Mouse (Mus musculus): Measurements from ENCODE around the gene Atg7. TPM values are rescaled to one million over a fixed set of nuclear protein-coding genes. Genes with fewer than 3 reads are reported as not detected.
A peak's percentile ranks its signal among the peaks of the same experiment; 100 is the strongest.

Gene Atg7
- total and polyA plus RNA-seq, 3 experiments, result 11.1 to 15.7 (median 14.8) TPM

- Histone ChIP-seq H3K79me2 (replicated peaks; ENCODE audit: control insufficient read depth, extremely low read depth, insufficient read depth, poor library complexity, severe bottlenecking) (no peaks in the 10 kb centered on the region), H3K9ac (ENCODE audit: insufficient read depth, low read depth) (no peak overlapping the region), H3K36me3 (replicated peaks in 1 of 2; ENCODE audit: control insufficient read depth in 1 of 2, insufficient read depth in 1 of 2, low read length in 1 of 2) (peaks cover 0 to 21% of the 10 kb centered on the region in 2 experiments), H3K4me3 (replicated peaks in 1 of 3; ENCODE audit: low read depth in 2 of 3, low read length in 2 of 3, poor library complexity in 1 of 3) (no peak overlapping the region), H3K4me1 (ENCODE audit: control insufficient read depth in 1 of 2, insufficient read depth in 2 of 2) (peaks cover 2 to 20% of the 10 kb centered on the region in 2 experiments; a peak in 3 of 4 replicates), H3K4me2 (ENCODE audit: insufficient read depth, low read depth, poor library complexity, severe bottlenecking) (no peak overlapping the region), H3K27ac (ENCODE audit: insufficient read depth, low read depth) (no peak overlapping the region), H3K27me3 (replicated peaks) (no peaks in the 10 kb centered on the region), H3K9me3 (replicated peaks; ENCODE audit: low read length) (no peaks in the 10 kb centered on the region)
- in situ Hi-C loops (cut with MboI; ENCODE audit: low pct_ligation_motif_present, low pct_unique_long_range_greater_than_20kb, low sequenced_read_pairs), result loop anchor here (5.0 kb wide), 2 partner anchors 183 to 308 kb away; no protein-coding TSS in a partner anchor
- TF ChIP-seq SMC3 (IDR thresholded peaks at IDR 0.05; ENCODE audit: low read depth, low read length) (peak; percentile 96), KAT2A (IDR thresholded peaks at IDR 0.05; ENCODE audit: insufficient replicate concordance, low read length) (no peak), ZC3H11A (IDR thresholded peaks at IDR 0.05; ENCODE audit: low read depth, low read length) (peak; percentile 91), GABPA (IDR thresholded peaks at IDR 0.05; ENCODE audit: insufficient replicate concordance, low read depth, low read length) (no peak), CTCF (conservative IDR thresholded peaks at IDR 0.05 in 1 of 2, IDR thresholded peaks at IDR 0.05 in 1 of 2; ENCODE audit: low read depth in 2 of 2, low read length in 2 of 2) (peak; percentile 38 to 94; a peak in 3 of 4 replicates), RAD21 (IDR thresholded peaks at IDR 0.05; ENCODE audit: low read depth, low read length) (peak; percentile 99), POLR2A (IDR thresholded peaks at IDR 0.05; ENCODE audit: low read depth, low read length) (no peak), ZKSCAN1 (IDR thresholded peaks at IDR 0.05; ENCODE audit: borderline replicate concordance, low read depth, low read length) (no peak), PAX5 (IDR thresholded peaks at IDR 0.05; ENCODE audit: low read length) (no peak), POLR2AphosphoS2 (IDR thresholded peaks at IDR 0.05; ENCODE audit: low read depth, low read length) (no peak)
- peak; percentile 53 for DNase-seq (ENCODE audit: extremely low read depth)
- dilution Hi-C loops (cut with MboI; ENCODE audit: extremely low pct_ligation_motif_present, extremely low pct_unique_long_range_greater_than_20kb, low sequenced_read_pairs), result no loop called here
These were observed 81.0 kb downstream of the Atg7 start for GRCm38 (mm10) chr6:114723925-114724324.

GRCm38 (mm10) chr6:114724351-114724750, 81.5 kb downstream of the Atg7 start:
- peaks cover 0 to 21% of the 10 kb centered on the region in 2 experiments for H3K36me3 ChIP-seq (replicated peaks in 1 of 2; ENCODE audit: control insufficient read depth in 1 of 2, insufficient read depth in 1 of 2, low read length in 1 of 2)
- dilution Hi-C loops (cut with MboI; ENCODE audit: extremely low pct_ligation_motif_present, extremely low pct_unique_long_range_greater_than_20kb, low sequenced_read_pairs), result no loop called here

GRCm38 (mm10) chr6:114725147-114725575, 82.3 kb downstream of the Atg7 start:
- H3K9me3 ChIP-seq (replicated peaks; ENCODE audit: low read length), result no peaks in the 10 kb centered on the region
- TF ChIP-seq IRF4 (IDR thresholded peaks at IDR 0.05; ENCODE audit: low read depth, low read length) (0 out of 2 replicates have a peak, but pooled peaks have one; percentile 15), JUN (IDR thresholded peaks at IDR 0.05; ENCODE audit: insufficient read depth, low read depth, low read length) (no peak), NRF1 (IDR thresholded peaks at IDR 0.05; ENCODE audit: low read depth, low read length) (no peak), CTCF (conservative IDR thresholded peaks at IDR 0.05 in 1 of 2, IDR thresholded peaks at IDR 0.05 in 1 of 2; ENCODE audit: low read depth in 2 of 2, low read length in 2 of 2) (no peak), ZC3H11A (IDR thresholded peaks at IDR 0.05; ENCODE audit: low read depth, low read length) (no peak), POLR2AphosphoS2 (IDR thresholded peaks at IDR 0.05; ENCODE audit: low read depth, low read length) (no peak), MAFK (IDR thresholded peaks at IDR 0.05; ENCODE audit: insufficient replicate concordance, low read length) (0 out of 2 replicates have a peak, but pooled peaks have one; percentile 18)
- DNase-seq (ENCODE audit: extremely low read depth), result no peak
- no peaks in the 10 kb centered on the region for H3K79me2 ChIP-seq (replicated peaks; ENCODE audit: control insufficient read depth, extremely low read depth, insufficient read depth, poor library complexity, severe bottlenecking)
- no peak overlapping the region for H3K4me2 ChIP-seq (ENCODE audit: insufficient read depth, low read depth, poor library complexity, severe bottlenecking)
- H3K27ac ChIP-seq (ENCODE audit: insufficient read depth, low read depth), result no peak overlapping the region
- no peak overlapping the region for H3K4me3 ChIP-seq (replicated peaks in 1 of 3; ENCODE audit: low read depth in 2 of 3, low read length in 2 of 3, poor library complexity in 1 of 3)
- H3K4me1 ChIP-seq (ENCODE audit: control insufficient read depth in 1 of 2, insufficient read depth in 2 of 2), result peaks cover 2 to 22% of the 10 kb centered on the region in 2 experiments; a peak in 3 of 4 replicates
- no peak overlapping the region for H3K9ac ChIP-seq (ENCODE audit: insufficient read depth, low read depth)
- peaks cover 0 to 16% of the 10 kb centered on the region in 2 experiments for H3K36me3 ChIP-seq (replicated peaks in 1 of 2; ENCODE audit: control insufficient read depth in 1 of 2, insufficient read depth in 1 of 2, low read length in 1 of 2)
- H3K27me3 ChIP-seq (replicated peaks), result no peaks in the 10 kb centered on the region
- in situ Hi-C loops (cut with MboI; ENCODE audit: low pct_ligation_motif_present, low pct_unique_long_range_greater_than_20kb, low sequenced_read_pairs) (no loop called here), dilution Hi-C loops (cut with MboI; ENCODE audit: extremely low pct_ligation_motif_present, extremely low pct_unique_long_range_greater_than_20kb, low sequenced_read_pairs) (no loop called here)

More at GRCm38 (mm10) chr6:114724351-114724750, 81.5 kb downstream of the Atg7 start:
- no peak for DNase-seq (ENCODE audit: extremely low read depth)
- in situ Hi-C loops (cut with MboI; ENCODE audit: low pct_ligation_motif_present, low pct_unique_long_range_greater_than_20kb, low sequenced_read_pairs), result loop anchor here (5.0 kb wide), 2 partner anchors 183 to 308 kb away; no protein-coding TSS in a partner anchor
- TF ChIP-seq SIN3A (IDR thresholded peaks at IDR 0.05; ENCODE audit: low read length) (no peak), EP300 (IDR thresholded peaks at IDR 0.05; ENCODE audit: low read length) (no peak), USF2 (conservative IDR thresholded peaks at IDR 0.05; ENCODE audit: low read depth, low read length) (no peak), MAX (IDR thresholded peaks at IDR 0.05; ENCODE audit: low read length) (no peak), MAZ (IDR thresholded peaks at IDR 0.05; ENCODE audit: low read depth, low read length) (no peak), NELFE (IDR thresholded peaks at IDR 0.05; ENCODE audit: low read depth, low read length) (no peak), JUN (IDR thresholded peaks at IDR 0.05; ENCODE audit: insufficient read depth, low read depth, low read length) (no peak), CHD1 (IDR thresholded peaks at IDR 0.05; ENCODE audit: low read depth, low read length) (0 out of 2 replicates have a peak, but pooled peaks have one; percentile 24)
- Histone ChIP-seq H3K9me3 (replicated peaks; ENCODE audit: low read length) (no peaks in the 10 kb centered on the region), H3K79me2 (replicated peaks; ENCODE audit: control insufficient read depth, extremely low read depth, insufficient read depth, poor library complexity, severe bottlenecking) (no peaks in the 10 kb centered on the region), H3K4me1 (ENCODE audit: control insufficient read depth in 1 of 2, insufficient read depth in 2 of 2) (peaks cover 2 to 20% of the 10 kb centered on the region in 2 experiments; a peak in 3 of 4 replicates), H3K27ac (ENCODE audit: insufficient read depth, low read depth) (no peak overlapping the region), H3K4me3 (replicated peaks in 1 of 3; ENCODE audit: low read depth in 2 of 3, low read length in 2 of 3, poor library complexity in 1 of 3) (no peak overlapping the region), H3K9ac (ENCODE audit: insufficient read depth, low read depth) (no peak overlapping the region), H3K27me3 (replicated peaks) (no peaks in the 10 kb centered on the region), H3K4me2 (ENCODE audit: insufficient read depth, low read depth, poor library complexity, severe bottlenecking) (no peak overlapping the region)
